Mouse (Mus musculus): Measurements from ENCODE around the gene Gm1604a.
"Not testable (repeated sequence)": the region's sequence is repeated elsewhere in the genome, so short reads cannot be mapped to it uniquely, and the experiment has no call there.

- TF ChIP-seq POLR2A (IDR thresholded peaks at IDR 0.05; ENCODE audit: control insufficient read depth, extremely low read depth, insufficient read depth, low read length, poor library complexity); CTCF (IDR thresholded peaks at IDR 0.05; ENCODE audit: borderline replicate concordance, control insufficient read depth, extremely low read depth, insufficient read depth, low read length, poor library complexity): not testable (repeated sequence)
Measured at GRCm38 (mm10) chr17:7068997-7069539, 43.7 kb downstream of the Gm1604a start.
